Mouse (Mus musculus) layer of hippocampus, postnatal 14 days (tissue): ENCODE results near the gene Cirbp. TPM values are rescaled to one million over a fixed set of nuclear protein-coding genes. Genes with fewer than 3 reads are reported as not detected.

Experiments used
- DNase-seq, 2 experiments: peaks; one replicate each; pipeline ENCODE4 v3.0.0; 2021 to 2022; ENCODE audit warnings: low spot score in 2 of 2, mixed read lengths in 1 of 2
- total RNA-seq, 2 experiments: library from RNA; stranded (reverse); gene quantifications; 2 replicates each; pipeline ENCODE4 v1.2.3; 2021

Cirbp gene
- total RNA-seq, 2 experiments from 2014 or later = 93.5 to 126 TPM

DNA sequence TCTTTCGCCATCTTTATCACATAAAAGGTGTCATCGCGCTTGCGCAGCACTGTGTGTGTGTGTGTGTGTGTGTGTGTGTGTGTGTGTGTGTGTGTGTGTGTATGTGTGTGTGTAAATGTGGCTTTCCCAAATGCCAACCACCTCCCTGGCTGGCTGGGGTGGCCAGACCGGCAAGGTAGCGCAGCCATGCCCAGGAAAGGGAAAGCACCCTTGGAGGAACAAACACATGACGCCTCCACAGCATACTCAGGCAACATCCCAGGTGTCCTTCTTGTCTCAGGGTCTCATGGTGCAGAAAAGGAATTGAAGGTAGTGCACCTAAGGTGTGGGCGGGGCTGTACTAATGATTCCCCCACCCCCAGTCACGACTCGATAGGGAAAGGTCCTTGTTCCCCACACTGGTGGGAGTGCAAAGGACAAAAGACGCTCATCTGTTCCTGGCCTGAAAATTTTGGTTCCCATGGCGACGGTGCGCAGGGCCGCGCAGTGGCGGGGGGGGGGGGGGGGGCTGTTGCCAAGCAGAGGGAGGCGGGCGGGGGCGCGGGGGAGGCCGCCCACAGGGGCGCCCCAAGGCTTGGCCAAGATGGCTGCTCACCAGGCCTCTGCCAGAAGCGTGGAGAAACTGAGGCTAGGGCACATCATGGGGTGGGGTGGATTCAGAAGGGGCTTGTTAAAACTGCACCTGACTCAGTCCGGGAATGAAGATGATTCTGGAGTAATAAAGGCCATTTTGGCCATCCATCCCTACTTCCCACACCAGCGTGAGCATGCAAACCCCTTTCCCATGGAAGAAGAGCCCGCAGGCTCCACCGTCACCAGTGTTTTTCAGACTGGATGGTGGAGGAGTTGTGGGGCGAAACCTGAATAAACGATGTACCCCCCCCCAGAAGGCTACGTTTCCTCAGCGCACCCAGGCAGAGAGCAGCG lies 27.9 kb upstream of the Cirbp start:
- peak in 1 of 2 experiments; percentile 60 for DNase-seq

DNA sequence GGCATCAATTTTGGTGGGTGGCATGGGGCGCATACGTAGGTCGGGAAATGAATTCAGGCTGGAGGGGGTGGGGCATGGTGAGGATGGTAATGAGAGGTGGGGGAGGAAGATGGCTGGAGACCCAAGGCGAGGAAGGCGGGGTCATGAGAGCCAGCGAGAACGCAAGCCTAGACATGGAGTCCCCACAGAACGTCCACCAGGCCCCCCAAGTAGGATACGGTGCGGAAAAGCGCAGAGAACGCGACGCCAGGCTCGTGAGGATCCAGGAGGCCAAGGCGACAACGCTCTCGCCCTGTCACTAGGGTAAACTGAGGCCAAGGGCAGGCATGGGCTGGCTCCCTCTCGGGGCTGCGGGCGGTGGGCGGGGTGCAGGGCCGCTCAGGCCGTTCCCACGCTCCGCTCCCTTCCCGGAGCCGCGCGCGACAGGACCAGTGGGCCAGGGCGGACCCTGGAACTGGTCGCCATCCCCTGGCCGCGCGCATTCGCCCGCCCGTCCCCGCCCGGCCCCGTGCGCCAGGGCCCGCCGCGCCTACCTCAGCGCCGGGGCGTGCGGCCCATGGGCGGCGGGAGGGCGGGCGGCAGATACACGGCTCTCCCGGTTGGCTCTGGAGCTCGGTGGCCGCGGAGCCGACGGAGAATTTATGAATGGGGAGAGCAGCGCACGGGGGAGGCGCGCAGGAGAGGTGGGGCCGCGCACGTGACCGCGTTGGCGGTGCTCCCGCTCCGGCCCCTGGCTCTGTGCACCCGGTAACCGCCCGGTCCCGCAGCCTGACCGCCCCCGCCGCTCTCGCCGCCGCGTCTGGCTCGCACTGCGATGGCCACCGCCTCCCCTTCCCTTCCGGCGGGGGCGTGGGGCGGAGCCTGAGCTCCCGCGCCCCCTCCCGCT lies 27.0 kb upstream of the Cirbp start, which contains the start of gene Atp5d:
TSS of gene Atp5d (plus strand) at position 80 of the 886 bp plus-strand sequence.
- peak in 1 of 2 experiments; percentile 53 for DNase-seq

DNA sequence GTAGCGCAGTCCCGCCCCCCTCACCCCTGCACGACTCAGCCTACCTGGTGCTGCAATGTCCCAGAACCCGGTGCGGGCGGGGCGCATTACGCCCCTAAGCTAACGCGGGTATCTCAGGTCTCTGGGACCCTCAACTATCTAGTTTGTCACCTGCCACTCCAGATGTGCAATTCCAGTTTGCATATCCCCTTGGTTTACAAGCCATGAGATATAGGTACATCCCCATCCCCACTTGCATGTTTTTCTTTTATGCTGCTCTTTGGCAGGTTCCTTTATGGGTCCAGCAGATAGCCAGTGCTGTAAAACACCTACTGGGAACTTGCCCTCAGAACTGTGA lies 26.4 kb upstream of the Cirbp start:
- DNase-seq = no peak

DNA sequence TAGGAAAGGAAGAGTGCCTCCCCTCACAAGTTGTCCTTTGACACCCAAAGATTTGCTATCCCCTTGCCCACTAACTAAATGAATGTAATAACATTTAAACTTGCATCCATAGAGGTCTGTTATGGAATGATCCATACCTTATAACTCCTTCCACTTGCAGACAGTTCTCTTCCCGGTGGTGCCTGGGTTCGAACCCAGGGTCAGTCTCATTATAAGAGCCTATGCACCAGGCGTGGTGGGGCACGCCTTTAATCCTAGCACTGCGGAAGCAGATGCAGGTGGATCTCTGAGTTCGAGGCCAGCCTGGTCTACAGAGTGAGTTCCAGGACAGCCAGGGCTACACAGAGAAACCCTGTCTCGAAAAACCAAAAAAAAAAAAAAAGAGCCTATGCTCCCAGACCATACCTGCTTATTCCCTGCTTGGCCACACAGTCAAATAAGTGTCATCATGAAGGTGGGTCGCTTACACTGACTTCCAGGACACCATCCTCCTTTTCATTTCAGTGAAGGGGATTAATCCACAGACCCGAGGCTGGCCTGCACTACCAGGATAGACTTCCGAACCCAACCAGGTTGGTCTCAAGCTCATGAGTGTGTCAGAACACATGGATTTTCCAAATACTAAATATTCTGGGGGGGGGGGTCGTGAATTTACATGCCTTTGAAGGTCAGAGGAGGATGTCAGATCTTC lies 25.7 kb upstream of the Cirbp start:
- DNase-seq = no peak

DNA sequence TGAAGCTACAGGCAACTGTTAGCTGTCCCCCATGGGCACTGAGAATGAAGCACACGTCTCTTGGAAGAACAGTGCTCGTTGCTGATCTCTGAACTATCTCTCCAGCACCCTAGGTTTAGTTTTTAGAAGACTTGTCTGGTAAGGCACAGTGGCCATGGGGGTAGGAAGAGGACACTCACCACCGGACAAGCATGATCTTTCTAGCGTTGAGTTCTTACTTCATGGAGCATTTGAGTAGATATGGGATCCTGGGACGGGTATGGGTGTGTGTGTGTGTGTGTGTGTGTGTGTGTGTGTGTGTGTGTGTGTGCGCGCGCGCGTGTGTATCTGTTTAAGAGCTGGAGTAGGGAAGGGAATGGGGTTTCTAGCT lies 25.1 kb upstream of the Cirbp start, which contains the start of gene Cbarp:
TSS of gene Cbarp (minus strand) at position 170 of the 370 bp plus-strand sequence.
- no peak for DNase-seq

DNA sequence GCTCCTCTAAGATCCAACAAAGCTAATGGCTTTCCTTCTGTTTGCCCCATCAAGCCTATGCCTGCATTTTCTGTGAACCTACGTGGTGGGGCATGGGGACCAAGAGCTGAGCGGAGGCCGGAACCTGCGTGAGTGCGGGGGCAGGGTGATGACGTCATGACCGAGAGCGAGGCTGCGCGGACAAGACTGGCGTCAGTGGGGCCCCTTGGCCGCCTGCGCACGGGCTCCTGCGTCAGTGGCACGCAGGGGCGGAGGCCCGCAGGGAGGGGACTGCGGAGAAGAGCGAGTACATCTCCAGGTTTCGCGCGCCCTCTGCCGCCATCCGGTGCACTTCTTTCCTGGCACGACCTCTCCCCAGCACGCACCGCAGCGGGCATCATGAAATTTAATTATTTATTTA lies 24.5 kb upstream of the Cirbp start:
- peak; percentile 92 to 96 for DNase-seq

DNA sequence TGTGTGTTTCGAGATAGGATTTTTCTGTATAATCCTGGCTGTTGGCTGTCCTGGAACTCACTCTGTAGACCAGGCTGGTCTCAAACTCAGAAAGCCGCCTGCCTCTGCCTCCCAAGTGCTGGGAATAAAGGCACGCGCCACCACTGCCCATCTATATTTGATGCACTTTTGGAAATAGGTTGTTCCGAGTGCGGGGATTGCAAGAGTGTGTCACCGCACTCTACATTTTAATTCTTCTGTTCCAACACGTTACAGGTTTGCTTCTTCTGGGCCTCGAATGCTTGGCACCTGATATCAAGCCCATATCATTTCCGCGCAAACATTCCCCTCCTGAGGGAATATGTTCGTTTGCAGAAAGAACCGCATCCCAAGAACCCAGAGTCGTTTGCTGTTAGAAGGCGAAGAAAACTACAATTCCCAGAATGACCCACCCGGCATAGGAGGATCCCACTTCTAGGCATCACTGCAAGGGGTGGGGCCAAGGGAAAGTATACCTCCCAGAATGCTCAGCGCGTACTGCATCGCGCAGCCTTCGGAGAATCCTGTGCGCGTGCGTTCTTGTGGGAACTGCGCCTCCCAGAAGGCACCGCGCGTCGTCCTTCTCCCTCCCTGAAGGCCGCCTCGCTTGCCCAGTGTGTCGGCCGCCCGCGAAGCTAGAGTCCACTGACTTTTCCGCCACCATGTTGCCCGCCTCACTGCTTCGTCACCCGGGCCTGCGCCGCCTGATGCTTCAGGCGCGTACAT lies 23.8 kb upstream of the Cirbp start:
- peak; percentile 83 to 97 for DNase-seq

DNA sequence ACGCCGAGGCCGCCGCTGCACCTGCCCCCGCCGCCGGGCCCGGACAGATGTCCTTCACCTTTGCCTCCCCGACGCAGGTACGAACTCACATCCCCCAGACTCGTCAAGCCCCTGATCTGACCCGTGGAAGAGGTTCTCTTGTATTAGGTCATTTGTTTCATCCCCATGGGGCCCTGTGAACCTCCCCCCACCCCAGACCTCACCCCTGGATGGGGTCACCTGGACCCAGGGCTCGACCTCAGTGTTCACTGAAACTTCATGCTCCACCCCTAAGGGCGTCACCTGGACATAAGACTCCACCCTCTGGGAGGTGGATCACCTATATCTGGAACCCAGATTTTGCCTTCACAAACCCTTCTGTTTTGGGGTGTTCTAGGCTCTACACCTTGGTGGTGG lies 23.3 kb upstream of the Cirbp start:
- no peak for DNase-seq

DNA sequence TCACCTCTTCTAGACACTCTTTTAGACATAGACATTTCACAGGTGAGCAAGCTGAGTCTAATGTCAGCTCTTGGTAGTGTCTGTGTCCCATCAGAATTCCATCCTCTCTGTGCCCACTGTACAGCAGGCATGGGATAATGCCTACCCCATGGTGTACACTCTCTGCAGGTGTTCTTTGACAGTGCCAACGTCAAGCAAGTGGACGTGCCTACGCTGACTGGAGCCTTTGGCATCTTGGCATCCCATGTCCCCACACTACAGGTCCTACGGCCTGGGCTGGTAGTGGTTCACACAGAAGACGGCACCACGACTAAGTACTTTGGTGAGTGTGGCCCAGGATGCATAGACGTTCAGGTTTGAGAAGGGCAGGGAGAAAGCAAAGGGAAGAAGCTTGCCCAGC lies 22.1 kb upstream of the Cirbp start:
- DNase-seq = no peak

DNA sequence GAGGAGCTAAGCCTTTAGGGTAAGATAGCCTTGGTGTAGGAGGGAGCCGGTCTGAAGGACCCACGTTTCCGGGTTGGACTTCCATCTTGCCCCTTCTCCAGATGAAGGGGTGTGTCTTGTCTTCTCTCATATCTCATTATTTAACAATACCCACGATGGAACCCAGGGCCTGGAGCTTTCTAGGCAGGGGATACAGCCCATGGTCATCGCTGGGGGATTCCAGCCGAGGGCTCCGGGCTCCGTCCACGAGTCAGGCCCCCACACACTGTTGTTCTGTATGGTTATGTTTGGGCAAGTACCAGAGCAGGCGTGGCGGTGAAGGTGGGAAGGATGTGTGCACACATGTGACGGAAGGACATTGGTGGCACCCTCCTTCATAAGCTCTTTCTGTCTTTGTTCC lies 21.6 kb upstream of the Cirbp start:
- peak in 1 of 2 experiments; percentile 10 for DNase-seq

DNA sequence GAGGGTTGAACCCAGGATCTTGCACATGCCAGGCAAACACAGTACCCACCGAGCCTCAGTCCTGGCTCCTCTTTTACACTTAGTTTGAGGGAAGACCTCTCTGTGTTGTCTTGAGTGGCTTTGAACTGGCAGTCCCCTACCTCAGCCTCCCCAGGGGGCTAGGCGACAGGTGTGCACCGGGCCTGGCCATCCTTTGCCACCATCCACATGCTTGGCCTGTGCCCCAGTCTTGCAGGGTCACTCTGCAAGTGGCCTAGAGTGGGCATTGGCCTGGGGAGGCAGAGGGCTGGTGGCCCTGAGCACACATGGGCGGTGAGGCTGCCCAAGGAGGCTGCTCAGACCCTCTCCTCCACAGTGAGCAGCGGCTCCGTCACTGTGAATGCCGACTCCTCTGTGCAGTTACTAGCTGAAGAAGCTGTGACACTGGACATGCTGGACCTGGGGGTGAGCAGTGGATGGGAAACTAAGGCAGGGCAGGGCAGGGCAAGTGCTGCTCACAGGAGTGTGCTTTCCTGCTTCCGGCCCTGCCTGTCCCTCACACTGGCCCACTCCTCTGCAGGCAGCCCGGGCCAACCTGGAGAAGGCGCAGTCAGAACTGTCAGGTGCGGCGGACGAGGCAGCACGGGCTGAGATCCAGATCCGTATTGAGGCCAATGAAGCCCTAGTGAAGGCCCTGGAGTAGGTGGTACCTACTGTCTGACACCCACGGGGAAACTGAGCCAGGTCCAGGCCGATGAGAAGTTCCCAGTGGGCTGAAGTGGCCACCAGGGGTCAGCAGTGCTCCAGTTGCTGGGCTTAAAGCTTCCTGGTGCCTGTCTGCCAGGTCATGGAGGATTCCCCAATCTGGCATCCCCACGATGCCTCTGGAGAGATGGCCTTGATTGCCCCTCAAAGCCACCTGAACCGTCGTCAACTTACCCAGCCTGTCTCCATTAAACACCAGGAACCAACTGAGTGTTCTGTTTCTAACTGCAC lies 20.6 kb upstream of the Cirbp start:
- DNase-seq = peak in 1 of 2 experiments; percentile 79

DNA sequence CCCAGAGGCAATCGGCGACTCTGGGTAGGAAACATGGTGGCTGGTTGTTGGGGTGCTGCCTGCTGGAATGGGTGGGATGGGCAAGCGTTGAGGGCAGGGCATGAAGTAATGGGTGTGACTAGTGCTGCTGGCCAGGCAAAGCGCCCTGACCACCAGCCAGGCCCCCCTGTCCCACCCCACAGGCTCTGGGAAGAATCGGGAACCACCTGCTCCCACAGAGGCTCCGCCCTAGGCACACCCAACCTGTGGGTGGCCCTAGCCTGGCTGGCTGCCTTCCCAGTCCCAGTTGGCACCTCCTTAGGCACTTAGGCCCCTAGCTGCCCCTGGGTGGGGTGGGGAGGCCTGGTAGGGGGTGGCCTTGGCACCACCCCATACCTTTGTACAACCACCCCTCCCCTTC lies 19.9 kb upstream of the Cirbp start:
- DNase-seq = no peak

DNA sequence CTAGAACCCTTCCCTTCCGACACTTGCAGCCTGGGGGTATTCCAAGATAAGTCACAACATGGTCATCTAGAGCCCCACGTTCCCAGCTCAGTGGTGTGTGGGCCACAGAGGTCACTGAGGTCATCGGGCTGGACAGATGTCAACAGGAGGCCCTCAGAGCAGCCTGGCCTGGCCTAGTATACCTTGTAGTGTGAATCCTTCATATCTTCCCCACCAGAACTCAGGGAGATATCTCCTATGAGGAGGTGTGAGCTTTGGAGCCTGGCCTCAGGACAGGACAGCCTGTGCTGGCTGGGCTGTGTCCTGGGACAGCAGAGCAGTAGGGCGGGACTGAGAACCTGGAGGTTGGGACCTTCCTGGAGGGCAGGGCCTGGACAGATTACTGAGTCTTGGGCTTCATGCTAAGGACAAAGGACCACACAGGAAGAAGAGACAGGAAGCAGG lies 19.2 kb upstream of the Cirbp start:
- DNase-seq = no peak

DNA sequence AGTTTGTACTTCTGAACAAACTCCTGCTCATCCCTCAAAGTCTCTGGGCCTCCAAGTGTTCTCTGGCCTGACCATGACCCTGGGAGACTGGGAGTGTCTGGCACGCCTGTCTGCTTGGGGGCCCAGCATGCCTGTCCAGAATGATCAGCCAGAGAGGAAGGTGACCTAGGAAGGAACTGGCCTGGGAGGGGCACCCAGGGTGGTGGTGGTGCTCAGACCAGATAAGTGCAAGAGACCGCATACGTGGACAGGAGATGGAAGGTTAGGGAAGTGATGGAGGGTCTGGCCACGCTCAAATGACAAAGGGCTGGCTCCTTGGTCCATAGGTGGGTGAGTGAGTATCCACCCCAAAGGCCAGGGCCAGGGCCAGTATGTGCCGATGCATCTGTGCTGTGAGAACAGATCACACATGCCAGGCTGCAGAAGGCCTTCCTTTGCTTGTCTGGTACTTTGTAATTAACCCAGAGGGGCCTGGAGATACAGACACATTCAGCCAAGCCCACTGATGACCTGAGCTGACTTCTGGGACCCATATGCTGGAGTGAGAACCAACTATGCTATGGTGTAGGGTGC lies 18.6 kb upstream of the Cirbp start:
- no peak for DNase-seq

DNA sequence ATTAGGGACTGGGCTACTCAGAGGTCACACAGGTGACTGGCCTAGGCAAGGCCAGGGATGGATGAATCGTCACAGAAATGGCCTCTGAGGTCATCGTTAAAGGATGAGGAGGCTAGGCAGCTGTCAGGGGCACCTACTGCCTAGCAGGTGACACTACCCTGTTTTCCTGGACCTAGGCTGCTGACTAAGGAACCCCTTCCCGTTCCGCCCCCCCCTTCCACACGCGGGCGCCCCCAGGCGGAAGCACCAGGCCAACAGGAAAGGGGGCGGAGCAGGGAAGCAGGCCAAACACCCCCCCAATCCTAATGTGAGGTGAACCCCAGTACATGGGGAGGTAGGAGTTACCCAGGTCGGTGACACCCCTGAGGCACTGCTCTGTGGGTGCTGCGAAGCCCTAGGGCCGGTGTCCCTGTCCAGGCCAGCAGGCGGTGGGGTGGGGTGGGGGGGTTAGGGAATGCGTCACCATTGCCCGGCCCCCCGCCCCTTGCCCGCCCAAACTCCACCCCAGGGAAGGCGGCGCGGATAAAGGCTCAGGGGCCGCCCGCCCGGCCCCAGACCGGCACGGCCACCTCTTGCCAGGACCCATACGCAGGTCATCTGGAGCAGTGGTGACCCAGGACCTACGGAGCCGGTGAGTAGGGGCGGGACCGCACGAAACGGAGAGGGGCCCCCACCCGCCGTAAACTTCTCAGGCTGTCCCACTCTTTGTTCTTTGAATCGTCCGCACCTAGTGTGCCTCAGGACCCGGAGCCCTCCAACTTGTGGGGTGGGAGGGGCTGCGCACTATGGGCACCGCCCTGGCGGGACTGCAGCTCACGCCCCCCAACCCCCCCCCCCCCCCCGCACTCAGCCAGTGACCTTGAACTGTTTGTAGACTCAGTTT lies 17.8 kb upstream of the Cirbp start, which contains the start of gene Midn:
TSS of gene Midn (plus strand) at position 554 of the 883 bp plus-strand sequence.
- DNase-seq = peak in 1 of 2 experiments; percentile 79

DNA sequence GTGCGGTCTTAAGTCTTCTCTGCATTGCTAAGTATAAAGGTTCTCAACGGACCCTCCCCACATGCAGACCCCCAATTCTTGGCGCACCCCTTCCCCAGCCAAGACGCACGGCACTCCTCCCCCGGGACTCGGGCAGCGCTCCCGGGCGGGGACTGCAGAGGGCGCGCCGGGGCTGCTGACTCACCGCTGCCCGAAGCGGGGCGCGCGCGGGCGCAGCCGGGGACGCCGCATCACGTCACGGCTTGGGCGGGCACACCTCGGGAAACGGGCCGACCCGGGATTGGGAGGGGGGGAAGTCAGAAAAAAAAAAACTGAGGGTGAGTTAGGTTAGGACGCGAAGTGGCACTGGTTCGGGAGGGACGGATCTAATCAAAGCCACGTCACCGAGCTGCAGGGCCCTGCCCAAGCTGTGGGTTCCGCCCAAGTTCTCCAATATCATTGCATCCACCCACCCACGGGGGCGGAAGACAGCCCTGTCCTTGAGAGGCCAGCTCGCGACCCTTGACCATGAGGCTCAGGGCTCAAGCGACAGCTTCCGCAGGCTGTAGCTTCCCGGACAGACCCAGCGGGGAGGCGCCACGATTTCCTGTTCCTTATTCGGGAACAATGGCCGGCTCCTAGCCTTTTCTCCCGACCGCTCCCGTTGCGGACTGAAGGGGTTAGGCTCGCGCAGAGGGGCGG lies 17.0 kb upstream of the Cirbp start:
- DNase-seq = peak; percentile 95 to 96
